Mouse (Mus musculus) liver, embryonic 14.5 days (tissue): ENCODE results near the gene Dapl1.

Experiments
- CTCF ChIP-seq: IDR thresholded peaks from 2 replicates; pipeline ENCODE4 v1.5.1; 2016; ENCODE audit warnings: antibody characterized with exemption, low read depth, control low read depth
- EP300 ChIP-seq: IDR thresholded peaks from 2 replicates; pipeline ENCODE4 v1.6.1; 2016; ENCODE audit warnings: antibody characterized with exemption, low read depth

DNA sequence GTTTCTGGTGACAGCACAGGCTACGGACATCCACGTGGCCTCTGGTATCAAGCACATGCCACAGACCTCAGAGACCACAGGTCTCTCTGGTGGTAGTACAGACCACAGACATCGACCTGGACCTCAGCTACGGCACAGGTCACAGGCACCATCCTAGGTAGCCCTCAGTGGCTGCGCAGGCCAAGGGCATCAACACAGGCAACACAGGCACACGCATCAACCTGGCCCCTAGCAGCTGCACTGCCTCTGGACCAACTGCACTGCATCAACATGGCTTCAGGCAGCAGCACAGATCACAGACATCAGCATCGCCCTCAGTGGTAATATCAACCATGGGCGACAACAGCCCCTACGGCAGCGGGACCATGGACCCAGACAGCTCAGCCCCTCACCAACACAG, 36.2 kb downstream of the Dapl1 start:
- no peak for TF ChIP-seq CTCF
- no peak for TF ChIP-seq EP300
